Mouse (Mus musculus) CH12.LX (cell line): ENCODE measurements at regions not wholly inside any gene's neighbourhood (a gene's known extent, or its start where the extent isn't known, plus 50 kb on each side); places are given as distances from the start of the nearest gene placed in this dataset.

Experiments
- DNase-seq: peaks from one replicate; pipeline ENCODE4 v3.0.0-alpha.2; 2013; ENCODE audit errors: extremely low read depth
- H3K27ac ChIP-seq: 2 replicates; pipeline ENCODE4 v1.5.1; 2012; ENCODE audit warnings: low read depth, mild to moderate bottlenecking, control low read depth, moderate library complexity; ENCODE audit not compliant: insufficient read depth
- H3K27me3 ChIP-seq: replicated peaks from 2 replicates; pipeline ENCODE3; 2012; ENCODE audit warnings: inconsistent platforms
- H3K36me3 ChIP-seq, 2 experiments: replicated peaks in 1 of 2; 2 replicates each; pipeline versions ENCODE3 to v1.6.1; 2012; ENCODE audit warnings: inconsistent platforms in 1 of 2, low read length in 1 of 2, mild to moderate bottlenecking in 1 of 2, mixed read lengths in 1 of 2, moderate library complexity in 1 of 2; ENCODE audit not compliant: control insufficient read depth in 1 of 2, insufficient read depth in 1 of 2
- H3K4me1 ChIP-seq, 2 experiments: 2 replicates each; pipeline ENCODE4 v1.6.1; 2012; ENCODE audit warnings: inconsistent platforms in 1 of 2, moderate library complexity in 1 of 2; ENCODE audit not compliant: insufficient read depth in 2 of 2, control insufficient read depth in 1 of 2
- H3K4me2 ChIP-seq: 2 replicates; pipeline ENCODE4 v1.6.1; 2012; ENCODE audit warnings: low read depth, mild to moderate bottlenecking, control low read depth; ENCODE audit not compliant: poor library complexity, insufficient read depth, severe bottlenecking
- H3K4me3 ChIP-seq, 3 experiments: fragments of 150-350 bp in 1 of 3; sonication (generic) in 1 of 3; replicated peaks in 1 of 3; 2 replicates each; pipeline versions ENCODE3 to v1.5.1; 2011 to 2012; ENCODE audit warnings: low read depth in 2 of 3, low read length in 2 of 3, mild to moderate bottlenecking in 2 of 3, moderate library complexity in 2 of 3, control low read depth in 1 of 3, improper control_type of control experiment in 1 of 3, inconsistent platforms in 1 of 3, mixed read lengths in 1 of 3; ENCODE audit not compliant: poor library complexity in 1 of 3
- H3K79me2 ChIP-seq: replicated peaks from 2 replicates; pipeline ENCODE4 v1.6.1; 2012; ENCODE audit warnings: mild to moderate bottlenecking, moderate library complexity; ENCODE audit not compliant: control insufficient read depth, poor library complexity, insufficient read depth, severe bottlenecking; ENCODE audit errors: extremely low read depth
- H3K9ac ChIP-seq: 2 replicates; pipeline ENCODE4 v1.6.1; 2012; ENCODE audit warnings: low read depth, mild to moderate bottlenecking, control low read depth, moderate library complexity; ENCODE audit not compliant: insufficient read depth
- H3K9me3 ChIP-seq: replicated peaks from 2 replicates; pipeline ENCODE3; 2012; ENCODE audit warnings: low read length, inconsistent platforms, mixed read lengths
- CHD2 ChIP-seq: IDR thresholded peaks from 2 replicates; pipeline ENCODE4 v1.6.1; 2011; ENCODE audit warnings: low read length, improper control_type of control experiment
- CTCF ChIP-seq, 2 experiments: IDR thresholded peaks in 1 of 2; conservative IDR thresholded peaks in 1 of 2; 2 replicates each; pipeline ENCODE4 v1.5.1; 2011 to 2012; ENCODE audit warnings: low read depth in 2 of 2, low read length in 2 of 2, improper control_type of control experiment in 1 of 2, inconsistent platforms in 1 of 2, mild to moderate bottlenecking in 1 of 2, moderate library complexity in 1 of 2
- E2F4 ChIP-seq: IDR thresholded peaks from 2 replicates; pipeline ENCODE4 v1.6.1; 2011; ENCODE audit warnings: low read depth, low read length, improper control_type of control experiment; ENCODE audit not compliant: insufficient replicate concordance
- ELF1 ChIP-seq: IDR thresholded peaks from 2 replicates; pipeline ENCODE4 v1.6.1; 2014; ENCODE audit warnings: low read depth, mild to moderate bottlenecking, inconsistent platforms, low read length, improper control_type of control experiment
- EP300 ChIP-seq: IDR thresholded peaks from 2 replicates; pipeline ENCODE4 v1.6.1; 2011; ENCODE audit warnings: low read length, improper control_type of control experiment
- GABPA ChIP-seq: IDR thresholded peaks from 2 replicates; pipeline ENCODE4 v1.6.1; 2012; ENCODE audit warnings: low read depth, low read length, improper control_type of control experiment, inconsistent platforms; ENCODE audit not compliant: insufficient replicate concordance
- JUN ChIP-seq: IDR thresholded peaks from 2 replicates; pipeline ENCODE4 v1.6.1; 2011; ENCODE audit warnings: low read depth, mild to moderate bottlenecking, low read length, improper control_type of control experiment, moderate library complexity; ENCODE audit not compliant: insufficient read depth
- JUND ChIP-seq: conservative IDR thresholded peaks from 2 replicates; pipeline ENCODE4 v1.6.1; 2011; ENCODE audit warnings: low read depth, low read length, improper control_type of control experiment
- KAT2A ChIP-seq: IDR thresholded peaks from 2 replicates; pipeline ENCODE4 v1.6.1; 2012; ENCODE audit warnings: low read length, improper control_type of control experiment, inconsistent platforms; ENCODE audit not compliant: insufficient replicate concordance
- MYC ChIP-seq: IDR thresholded peaks from 2 replicates; pipeline ENCODE4 v1.6.1; 2011; ENCODE audit warnings: low read depth, mild to moderate bottlenecking, improper control_type of control experiment, low read length
- NRF1 ChIP-seq: IDR thresholded peaks from 2 replicates; pipeline ENCODE4 v1.6.1; 2014; ENCODE audit warnings: low read depth, mild to moderate bottlenecking, inconsistent platforms, low read length, improper control_type of control experiment, moderate library complexity
- RAD21 ChIP-seq: IDR thresholded peaks from 2 replicates; pipeline ENCODE4 v1.6.1; 2011; ENCODE audit warnings: low read depth, mild to moderate bottlenecking, low read length, improper control_type of control experiment, moderate library complexity
- SIN3A ChIP-seq: IDR thresholded peaks from 2 replicates; pipeline ENCODE4 v1.6.1; 2012; ENCODE audit warnings: low read length, improper control_type of control experiment, inconsistent platforms
- TBP ChIP-seq: conservative IDR thresholded peaks from 2 replicates; pipeline ENCODE4 v1.6.1; 2011; ENCODE audit warnings: low read depth, low read length, improper control_type of control experiment
- TCF12 ChIP-seq: IDR thresholded peaks from 2 replicates; pipeline ENCODE4 v1.6.1; 2014; ENCODE audit warnings: low read depth, mild to moderate bottlenecking, inconsistent platforms, low read length, improper control_type of control experiment
- UBTF ChIP-seq: IDR thresholded peaks from 2 replicates; pipeline ENCODE4 v1.6.1; 2012; ENCODE audit warnings: low read depth, mild to moderate bottlenecking, inconsistent platforms, low read length, improper control_type of control experiment, moderate library complexity
- USF1 ChIP-seq: IDR thresholded peaks from 2 replicates; pipeline ENCODE4 v1.6.1; 2014; ENCODE audit warnings: low read depth, mild to moderate bottlenecking, inconsistent platforms, low read length, improper control_type of control experiment
- ZC3H11A ChIP-seq: IDR thresholded peaks from 2 replicates; pipeline ENCODE4 v1.6.1; 2012; ENCODE audit warnings: low read depth, mild to moderate bottlenecking, inconsistent platforms, low read length, improper control_type of control experiment
- ZKSCAN1 ChIP-seq: IDR thresholded peaks from 2 replicates; pipeline ENCODE4 v1.6.1; 2012; ENCODE audit warnings: low read depth, inconsistent platforms, low read length, improper control_type of control experiment, borderline replicate concordance
- ZNF384 ChIP-seq: IDR thresholded peaks from 2 replicates; pipeline ENCODE4 v1.6.1; 2012; ENCODE audit warnings: low read depth, low read length, improper control_type of control experiment, inconsistent platforms
- dilution Hi-C: fragments of 300-500 bp; cut with MboI; formaldehyde crosslinking; loops from 2 replicates; pipeline ENCODE4 v1.14.3; 2020; ENCODE audit warnings: low sequenced_read_pairs; ENCODE audit not compliant: extremely low pct_unique_long_range_greater_than_20kb, extremely low pct_ligation_motif_present
- in situ Hi-C: fragments of 300-500 bp; cut with MboI; formaldehyde crosslinking; loops from 3 replicates; pipeline ENCODE4 v1.14.3; 2019; ENCODE audit warnings: low sequenced_read_pairs, low pct_ligation_motif_present, low pct_unique_long_range_greater_than_20kb, mixed read lengths

GRCm38 (mm10) chr7:69276376-69277055 is 527.5 kb upstream of the Arrdc4 start:
- Histone ChIP-seq H3K9ac (no peak overlapping the region), H3K36me3 (no peaks in the 10 kb centered on the region), H3K27ac (no peak overlapping the region), H3K4me1 (no peaks in the 10 kb centered on the region), H3K4me2 (no peak overlapping the region), H3K9me3 (peaks cover 33% of the 10 kb centered on the region), H3K27me3 (no peaks in the 10 kb centered on the region), H3K79me2 (no peaks in the 10 kb centered on the region), H3K4me3 (no peak overlapping the region)
- dilution Hi-C loops: no loop called here
- no peak for DNase-seq
- in situ Hi-C loops: no loop called here
- no peak for TF ChIP-seq NRF1
- TF ChIP-seq EP300: no peak
- TF ChIP-seq UBTF: no peak
- TF ChIP-seq ZNF384: no peak
- no peak for TF ChIP-seq ZC3H11A
- no peak for TF ChIP-seq CTCF (conservative IDR thresholded peaks at IDR 0.05 in 1 of 2, IDR thresholded peaks at IDR 0.05 in 1 of 2; ENCODE audit: low read depth in 2 of 2, low read length in 2 of 2)
- no peak for TF ChIP-seq MYC
- TF ChIP-seq E2F4: no peak
- TF ChIP-seq JUN: no peak
- no peak for TF ChIP-seq SIN3A
- no peak for TF ChIP-seq JUND
- TF ChIP-seq ZKSCAN1: no peak
- TF ChIP-seq ELF1: no peak
- TF ChIP-seq RAD21: no peak
- no peak for TF ChIP-seq KAT2A
- TF ChIP-seq TBP: no peak

DNA sequence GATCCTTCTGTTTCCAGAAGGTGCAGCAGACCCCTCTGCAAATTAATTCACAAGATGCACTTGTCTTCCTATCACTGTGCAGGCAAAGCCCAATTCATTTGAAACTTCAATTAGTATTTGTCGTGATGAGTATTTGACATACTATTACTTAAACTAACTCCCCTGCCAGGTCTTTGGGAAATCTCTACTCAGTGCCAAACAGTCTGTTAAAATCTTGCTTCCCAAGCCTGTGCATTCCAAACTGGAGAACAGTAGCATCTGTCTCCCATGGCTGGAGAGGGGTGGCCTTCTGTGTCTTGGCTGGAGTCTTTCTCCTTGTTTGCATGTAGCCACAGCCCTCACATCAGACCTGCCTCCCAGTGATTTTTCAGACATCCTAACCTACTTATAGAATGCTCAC is 524.6 kb upstream of the Arrdc4 start:
- Histone ChIP-seq H3K4me2 (no peak overlapping the region), H3K36me3 (no peaks in the 10 kb centered on the region), H3K4me1 (no peaks in the 10 kb centered on the region), H3K9ac (no peak overlapping the region), H3K9me3 (peaks cover 27% of the 10 kb centered on the region), H3K27me3 (no peaks in the 10 kb centered on the region), H3K4me3 (no peak overlapping the region), H3K79me2 (no peaks in the 10 kb centered on the region), H3K27ac (no peak overlapping the region)
- in situ Hi-C loops: no loop called here
- no peak for DNase-seq
- dilution Hi-C loops: no loop called here
- TF ChIP-seq TBP: no peak
- TF ChIP-seq CHD2: no peak
- no peak for TF ChIP-seq USF1
- no peak for TF ChIP-seq GABPA
- TF ChIP-seq UBTF: no peak
- TF ChIP-seq TCF12: no peak
